Mouse (Mus musculus) bone marrow macrophage, adult 2 months (primary cell): ENCODE measurements around the gene Foxk1.

Experiments
- CTCF ChIP-seq: IDR thresholded peaks from 2 replicates; pipeline ENCODE4 v1.5.1; 2012; ENCODE audit warnings: low read depth, mild to moderate bottlenecking, low read length, moderate library complexity
- POLR2A ChIP-seq: IDR thresholded peaks from 2 replicates; pipeline ENCODE4 v1.6.1; 2012; ENCODE audit warnings: mild to moderate bottlenecking, low read depth, low read length, borderline replicate concordance

DNA sequence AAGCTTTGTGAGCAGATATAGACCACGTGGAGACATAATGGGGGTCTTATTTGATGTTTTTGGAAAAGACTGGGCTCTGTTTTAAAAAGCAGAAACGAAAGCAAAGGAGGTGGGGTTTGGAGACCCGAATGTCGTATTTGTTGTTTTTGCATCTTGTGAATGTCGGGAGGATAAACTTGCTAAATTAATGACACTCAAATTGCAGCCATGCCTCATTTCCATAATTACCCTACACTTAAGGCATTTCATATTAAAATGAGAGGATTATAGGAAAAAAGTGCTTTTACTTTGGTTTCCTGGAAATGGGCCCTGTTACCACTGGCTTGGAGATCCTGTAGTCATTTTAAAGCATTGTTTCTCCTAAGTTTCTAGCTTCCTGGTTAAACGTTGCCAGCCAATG is 7.9 kb downstream of the Foxk1 start:
- TF ChIP-seq POLR2A = no peak
- TF ChIP-seq CTCF = no peak
